In the genomic region with DNA sequence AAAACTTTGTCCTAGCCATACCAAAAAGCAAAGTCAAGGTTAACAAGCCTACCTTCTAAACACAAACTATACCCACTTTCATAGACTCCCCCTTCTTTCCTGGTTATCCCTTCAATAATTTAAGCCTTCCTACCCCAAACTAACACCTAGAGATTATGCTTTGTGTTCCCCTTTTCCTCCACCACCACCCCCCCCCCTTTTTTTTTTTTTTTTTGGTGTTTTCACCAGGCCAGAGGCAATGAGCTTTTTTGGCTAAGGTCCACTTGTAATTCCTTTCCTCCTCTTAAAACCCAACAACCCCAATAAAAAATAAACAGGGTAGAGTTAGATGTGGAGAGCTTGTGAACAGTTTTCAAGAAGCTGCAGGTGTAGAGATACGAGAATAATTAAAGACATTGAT, we compare ENCODE assay signal across 29 mouse cellular contexts. TPM values are rescaled to one million over a fixed set of nuclear protein-coding genes. Genes with fewer than 3 reads are reported as not detected.
A peak's percentile ranks its signal among the peaks of the same experiment; 100 is the strongest.
DNase-seq lines count a peak whose midpoint lies in the region; ATAC-seq and TF ChIP-seq lines count a peak whose summit lies in the region.
"Had no signal": no experiment of that assay in that cellular context is flagged by ENCODE, and none has a peak within 500 bp of the region (broad histone marks: within the 10 kb centered on the region; RNA-seq: fewer than 3 reads in every experiment).

No protein-coding gene starts in this region.

- peak overlapping the region; percentile 84 for H3K4me2 ChIP-seq in kidney, embryonic 16.5 days (replicated peaks; ENCODE audit: low read depth, low read length)
- H3K4me2 ChIP-seq in limb, embryonic 14.5 days (replicated peaks; ENCODE audit: low read depth, low read length, severe bottlenecking): peak overlapping the region; percentile 29; the same call in 1 of the 2 replicates
- H3K4me2 ChIP-seq: heart, embryonic 12.5 days; hindbrain, embryonic 12.5 days; limb, embryonic 15.5 days; lung, embryonic 14.5 days; midbrain, embryonic 12.5 days; stomach, embryonic 15.5 days had no signal

- H3K27ac ChIP-seq in kidney, embryonic 16.5 days (ENCODE audit: low read length): peak overlapping the region; percentile 70; the same call in 1 of the 2 replicates
- peak overlapping the region; percentile 93 for H3K27ac ChIP-seq in limb, embryonic 10.5 days
- no peak overlapping the region for H3K27ac ChIP-seq in limb, embryonic 14.5 days (replicated peaks; ENCODE audit: low read depth, low read length)
- H3K27ac ChIP-seq: embryonic facial prominence, embryonic 10.5 days; forebrain, embryonic 10.5 days; hindbrain, embryonic 12.5 days; layer of hippocampus, adult 2 months; limb, embryonic 15.5 days; liver, embryonic 14.5 days; midbrain, embryonic 12.5 days; stomach, embryonic 15.5 days had no signal

- H3K4me3 ChIP-seq in kidney, embryonic 16.5 days (ENCODE audit: low read length): peak overlapping the region; percentile 65
- H3K4me3 ChIP-seq in limb, embryonic 10.5 days: peak overlapping the region; percentile 58; the same call in 1 of the 2 replicates
- H3K4me3 ChIP-seq in limb, embryonic 14.5 days (replicated peaks; ENCODE audit: low read length): peak overlapping the region; percentile 17; the same call in 1 of the 2 replicates
- H3K4me3 ChIP-seq: embryonic facial prominence, embryonic 10.5 days; forebrain, embryonic 10.5 days; heart, embryonic 12.5 days; hindbrain, embryonic 12.5 days; layer of hippocampus, adult 2 months; limb, embryonic 15.5 days; midbrain, embryonic 12.5 days; stomach, embryonic 15.5 days had no signal

- WGBS in kidney, embryonic 16.5 days: 25% methylated on average over 1 of the region's 1 CpGs
- 35% methylated on average over 1 of the region's 1 CpGs for WGBS in limb, embryonic 10.5 days
- WGBS in limb, embryonic 14.5 days: 40% methylated on average over 1 of the region's 1 CpGs

- H3K9ac ChIP-seq in kidney, embryonic 16.5 days (replicated peaks; ENCODE audit: low read length): peak overlapping the region; percentile 79
- no peak overlapping the region for H3K9ac ChIP-seq in limb, embryonic 14.5 days (ENCODE audit: low read depth, low read length, severe bottlenecking)
- H3K9ac ChIP-seq: heart, embryonic 12.5 days; hindbrain, embryonic 12.5 days; limb, embryonic 15.5 days; liver, embryonic 14.5 days; lung, embryonic 14.5 days; midbrain, embryonic 12.5 days; stomach, embryonic 15.5 days had no signal

- no peak for ATAC-seq in kidney, embryonic 16.5 days (ENCODE audit: low FRiP score, low TSS enrichment)
- no peak for ATAC-seq in limb, embryonic 14.5 days (ENCODE audit: low FRiP score, low read depth)
- no peak for ATAC-seq in monocyte, adult 5-6 weeks (replicated peaks; ENCODE audit: insufficient number of reproducible peaks, low FRiP score, low TSS enrichment, poor library complexity, severe bottlenecking)
- ATAC-seq: forebrain, embryonic 16.5 days had no signal

- H3K4me1 ChIP-seq in kidney, embryonic 16.5 days (ENCODE audit: insufficient read depth, low read length): peaks cover 19% of the 10 kb centered on the region
- H3K4me1 ChIP-seq in limb, embryonic 10.5 days: peaks cover 38% of the 10 kb centered on the region
- H3K4me1 ChIP-seq in limb, embryonic 14.5 days (ENCODE audit: control insufficient read depth, insufficient read depth, low read length): no peaks in the 10 kb centered on the region; the same call in 1 of the 2 replicates

- H3K36me3 ChIP-seq in kidney, embryonic 16.5 days (ENCODE audit: insufficient read depth, low read length): no peaks in the 10 kb centered on the region
- no peaks in the 10 kb centered on the region for H3K36me3 ChIP-seq in limb, embryonic 10.5 days
- H3K36me3 ChIP-seq in limb, embryonic 14.5 days (ENCODE audit: control insufficient read depth, insufficient read depth, low read length): no peaks in the 10 kb centered on the region
- H3K36me3 ChIP-seq: embryonic facial prominence, embryonic 10.5 days; forebrain, embryonic 10.5 days; heart, embryonic 12.5 days; hindbrain, embryonic 12.5 days; limb, embryonic 15.5 days; midbrain, embryonic 12.5 days; stomach, embryonic 15.5 days had no signal

- peaks cover 27% of the 10 kb centered on the region for H3K27me3 ChIP-seq in kidney, embryonic 16.5 days (ENCODE audit: insufficient read depth, low read length)
- H3K27me3 ChIP-seq in limb, embryonic 10.5 days (ENCODE audit: low read depth, poor library complexity, severe bottlenecking): peaks cover 100% of the 10 kb centered on the region
- peaks cover 94% of the 10 kb centered on the region for H3K27me3 ChIP-seq in limb, embryonic 14.5 days (ENCODE audit: control insufficient read depth, insufficient read depth, low read length)

- no peaks in the 10 kb centered on the region for H3K9me3 ChIP-seq in kidney, embryonic 16.5 days (ENCODE audit: low read length)
- no peaks in the 10 kb centered on the region for H3K9me3 ChIP-seq in limb, embryonic 10.5 days (replicated peaks)
- no peaks in the 10 kb centered on the region for H3K9me3 ChIP-seq in limb, embryonic 14.5 days (ENCODE audit: control insufficient read depth, low read length)
- H3K9me3 ChIP-seq: embryonic facial prominence, embryonic 10.5 days; forebrain, embryonic 10.5 days; heart, embryonic 12.5 days; hindbrain, embryonic 12.5 days; limb, embryonic 15.5 days; midbrain, embryonic 12.5 days; stomach, embryonic 15.5 days had no signal

- no peak for DNase-seq in kidney, postnatal 36 days
- DNase-seq in limb, embryonic 10.5 days (ENCODE audit: low spot score): no peak
- DNase-seq in limb, embryonic 14.5 days (ENCODE audit: low spot score): no peak
- no peak for DNase-seq in right cerebral cortex, postnatal 36 days (ENCODE audit: low spot score in 2 of 2)
- no peak for DNase-seq in adrenal gland, adult (ENCODE audit: inconsistent age in 2 of 2, low spot score in 1 of 2)
- DNase-seq: adrenal gland, postnatal 25 days; cerebellum, postnatal 10 days; gastrocnemius, postnatal 14 days; heart, adult 18-20 months; heart, postnatal 10 days; kidney, adult 9 months; lung, embryonic 14.5 days; retina, postnatal 1 day; thymus, postnatal 25 days had no signal

- no peak for TF ChIP-seq POLR2A in limb, embryonic 14.5 days (IDR thresholded peaks at IDR 0.05; ENCODE audit: borderline replicate concordance, extremely low read depth, insufficient read depth, insufficient read length)

RNA-seq across cellular contexts. Expression of a gene that starts 2.1 kb away (rescaled TPM):
- 4.3 and 5.9 TPM in 2 replicates for polyA plus RNA-seq in kidney, embryonic 16.5 days (2015; fragmentation: Nextera tagmentation; extraction: Ambion mirVana)
- 10.6 and 12.7 TPM in 2 replicates for polyA plus RNA-seq in limb, embryonic 10.5 days (2016; fragmentation: Nextera tagmentation; extraction: Ambion mirVana)
- polyA plus RNA-seq in limb, embryonic 14.5 days (2012; rRNA removed): 7.6 and 9.0 TPM in 2 replicates
- polyA plus RNA-seq in limb, embryonic 14.5 days (2014; fragmentation: Nextera tagmentation; extraction: Ambion mirVana): 2.6 and 3.5 TPM in 2 replicates
- not detected in 3 replicates for total RNA-seq in monocyte, adult 5-6 weeks (2017)
- total RNA-seq: layer of hippocampus, adult 2 months; layer of hippocampus, postnatal 25 days; megakaryocyte, adult 5-6 weeks had no signal
- polyA plus RNA-seq: cortical plate, adult 2 months; forebrain, embryonic 10.5 days; forebrain, embryonic 16.5 days; midbrain, embryonic 12.5 days had no signal

RNA-seq across cellular contexts. Expression of a gene that starts 2.7 kb away (rescaled TPM):
- 49.0 and 54.0 TPM in 2 replicates for polyA plus RNA-seq in kidney, embryonic 16.5 days (2015; fragmentation: Nextera tagmentation; extraction: Ambion mirVana)
- 21.4 and 51.4 TPM in 2 replicates for polyA plus RNA-seq in limb, embryonic 10.5 days (2016; fragmentation: Nextera tagmentation; extraction: Ambion mirVana)
- 9.7 and 14.3 TPM in 2 replicates for polyA plus RNA-seq in limb, embryonic 14.5 days (2012; rRNA removed)
- 5.8 and 6.0 TPM in 2 replicates for polyA plus RNA-seq in limb, embryonic 14.5 days (2014; fragmentation: Nextera tagmentation; extraction: Ambion mirVana)
- total RNA-seq in monocyte, adult 5-6 weeks (2017): not detected in 3 replicates
- total RNA-seq: heart, adult 18-20 months; heart, postnatal 10 days; layer of hippocampus, adult 2 months; layer of hippocampus, postnatal 25 days; megakaryocyte, adult 5-6 weeks had no signal
- polyA plus RNA-seq: cortical plate, adult 2 months; embryonic facial prominence, embryonic 10.5 days; forebrain, embryonic 10.5 days; forebrain, embryonic 16.5 days; heart, embryonic 12.5 days; hindbrain, embryonic 12.5 days; liver, embryonic 14.5 days; lung, embryonic 14.5 days; midbrain, embryonic 12.5 days had no signal

RNA-seq across cellular contexts. Expression of a gene that starts 6.9 kb away (rescaled TPM):
- polyA plus RNA-seq in kidney, embryonic 16.5 days (2015; fragmentation: Nextera tagmentation; extraction: Ambion mirVana): 7.4 and 9.2 TPM in 2 replicates
- 4.4 and 6.9 TPM in 2 replicates for polyA plus RNA-seq in limb, embryonic 10.5 days (2016; fragmentation: Nextera tagmentation; extraction: Ambion mirVana)
- polyA plus RNA-seq in limb, embryonic 14.5 days (2012; rRNA removed): 2.1 TPM in 2 replicates
- 1.1 and 1.3 TPM in 2 replicates for polyA plus RNA-seq in limb, embryonic 14.5 days (2014; fragmentation: Nextera tagmentation; extraction: Ambion mirVana)
- total RNA-seq in monocyte, adult 5-6 weeks (2017): not detected in 3 replicates
- total RNA-seq: heart, adult 18-20 months; heart, postnatal 10 days; layer of hippocampus, adult 2 months; layer of hippocampus, postnatal 25 days; megakaryocyte, adult 5-6 weeks had no signal
- polyA plus RNA-seq: cortical plate, adult 2 months; embryonic facial prominence, embryonic 10.5 days; forebrain, embryonic 10.5 days; forebrain, embryonic 16.5 days; heart, embryonic 12.5 days; hindbrain, embryonic 12.5 days; lung, embryonic 14.5 days; midbrain, embryonic 12.5 days had no signal

RNA-seq across cellular contexts. Expression of a gene that starts 15.1 kb away (rescaled TPM):
- 1.2 and 1.6 TPM in 2 replicates for polyA plus RNA-seq in kidney, embryonic 16.5 days (2015; fragmentation: Nextera tagmentation; extraction: Ambion mirVana)
- 2.4 and 4.7 TPM in 2 replicates for polyA plus RNA-seq in limb, embryonic 10.5 days (2016; fragmentation: Nextera tagmentation; extraction: Ambion mirVana)
- polyA plus RNA-seq in limb, embryonic 14.5 days (2012; rRNA removed): 7.4 and 7.6 TPM in 2 replicates
- polyA plus RNA-seq in limb, embryonic 14.5 days (2014; fragmentation: Nextera tagmentation; extraction: Ambion mirVana): 1.4 TPM in 2 replicates
- total RNA-seq in monocyte, adult 5-6 weeks (2017): not detected in 3 replicates
- total RNA-seq: adrenal gland, postnatal 25 days; heart, adult 18-20 months; heart, postnatal 10 days; layer of hippocampus, adult 2 months; layer of hippocampus, postnatal 25 days; megakaryocyte, adult 5-6 weeks had no signal
- polyA plus RNA-seq: cortical plate, adult 2 months; embryonic facial prominence, embryonic 10.5 days; forebrain, embryonic 10.5 days; forebrain, embryonic 16.5 days; heart, embryonic 12.5 days; hindbrain, embryonic 12.5 days; liver, embryonic 14.5 days; lung, embryonic 14.5 days; midbrain, embryonic 12.5 days had no signal

RNA-seq across cellular contexts. Expression of a gene that starts 21.1 kb away (rescaled TPM):
- 6.6 and 9.2 TPM in 2 replicates for polyA plus RNA-seq in kidney, embryonic 16.5 days (2015; fragmentation: Nextera tagmentation; extraction: Ambion mirVana)
- 5.1 and 6.0 TPM in 2 replicates for polyA plus RNA-seq in limb, embryonic 10.5 days (2016; fragmentation: Nextera tagmentation; extraction: Ambion mirVana)
- polyA plus RNA-seq in limb, embryonic 14.5 days (2012; rRNA removed): 3.5 and 3.9 TPM in 2 replicates
- polyA plus RNA-seq in limb, embryonic 14.5 days (2014; fragmentation: Nextera tagmentation; extraction: Ambion mirVana): 1.9 TPM in 2 replicates
- total RNA-seq in monocyte, adult 5-6 weeks (2017): not detected in 3 replicates
- total RNA-seq: heart, adult 18-20 months; heart, postnatal 10 days; layer of hippocampus, adult 2 months; layer of hippocampus, postnatal 25 days; megakaryocyte, adult 5-6 weeks had no signal
- polyA plus RNA-seq: cortical plate, adult 2 months; embryonic facial prominence, embryonic 10.5 days; forebrain, embryonic 10.5 days; forebrain, embryonic 16.5 days; hindbrain, embryonic 12.5 days; lung, embryonic 14.5 days; midbrain, embryonic 12.5 days had no signal
